Mouse (Mus musculus): ENCODE measurements around the gene Uhrf1.
A peak's percentile ranks its signal among the peaks of the same experiment; 100 is the strongest.
"Not testable (repeated sequence)": the region's sequence is repeated elsewhere in the genome, so short reads cannot be mapped to it uniquely, and the experiment has no call there.

Uhrf1 gene

GRCm38 (mm10) chr17:56303160-56303846 is at the start of gene Uhrf1:
TSS of gene Uhrf1 (plus strand) at chr17:56303321.
- peak; percentile 87 for DNase-seq

- DNase-seq: no peak
Observed at GRCm38 (mm10) chr17:56254695-56255094, 48.4 kb upstream of the Uhrf1 start.

GRCm38 (mm10) chr17:56255429-56255828 is 47.7 kb upstream of the Uhrf1 start:
- DNase-seq: peak; percentile 53

- DNase-seq: peak; percentile 99
Observed at GRCm38 (mm10) chr17:56255863-56256238, 47.3 kb upstream of the Uhrf1 start.

GRCm38 (mm10) chr17:56256239-56256881 is 46.8 kb upstream of the Uhrf1 start, which contains the start of gene Fem1a:
TSS of gene Fem1a (plus strand) at chr17:56256810.
- DNase-seq: peak; percentile 93

GRCm38 (mm10) chr17:56257181-56257894 is 45.8 kb upstream of the Uhrf1 start:
- peak; percentile 34 for DNase-seq

- DNase-seq: not testable (repeated sequence)
Observed at GRCm38 (mm10) chr17:56258269-56258668, 44.9 kb upstream of the Uhrf1 start.

- not testable (repeated sequence) for DNase-seq
Observed at GRCm38 (mm10) chr17:56258812-56259211, 44.3 kb upstream of the Uhrf1 start.

GRCm38 (mm10) chr17:56259301-56260037 is 43.7 kb upstream of the Uhrf1 start:
- DNase-seq: no peak

- no peak for DNase-seq
Observed at GRCm38 (mm10) chr17:56261166-56261565, 42.0 kb upstream of the Uhrf1 start.

GRCm38 (mm10) chr17:56262645-56263094 is 40.5 kb upstream of the Uhrf1 start:
- no peak for DNase-seq

- peak; percentile 87 for DNase-seq
Observed at GRCm38 (mm10) chr17:56264020-56264419, 39.1 kb upstream of the Uhrf1 start.

- DNase-seq: no peak
Observed at GRCm38 (mm10) chr17:56265011-56265410, 38.1 kb upstream of the Uhrf1 start.

GRCm38 (mm10) chr17:56265869-56266268 is 37.3 kb upstream of the Uhrf1 start:
- DNase-seq: no peak

GRCm38 (mm10) chr17:56266271-56266670 is 36.9 kb upstream of the Uhrf1 start:
- no peak for DNase-seq

- DNase-seq: peak; percentile 76
Observed at GRCm38 (mm10) chr17:56269153-56269630, 33.9 kb upstream of the Uhrf1 start.

GRCm38 (mm10) chr17:56269741-56270140 is 33.4 kb upstream of the Uhrf1 start:
- DNase-seq: no peak

GRCm38 (mm10) chr17:56271609-56272253 is 31.4 kb upstream of the Uhrf1 start:
- no peak for DNase-seq

GRCm38 (mm10) chr17:56272644-56273043 is 30.5 kb upstream of the Uhrf1 start:
- no peak for DNase-seq

- DNase-seq: no peak
Observed at GRCm38 (mm10) chr17:56273482-56273881, 29.6 kb upstream of the Uhrf1 start.

GRCm38 (mm10) chr17:56273986-56274385 is 29.1 kb upstream of the Uhrf1 start:
- no peak for DNase-seq

- no peak for DNase-seq
Observed at GRCm38 (mm10) chr17:56275842-56276480, 27.2 kb upstream of the Uhrf1 start.

Measured in thymus, postnatal 14 days (tissue).